Mouse (Mus musculus) neutrophil, adult 65 days (primary cell): ENCODE results near the gene Nlrp1a. TPM values are rescaled to one million over a fixed set of nuclear protein-coding genes. Genes with fewer than 3 reads are reported as not detected.

Experiments
- total RNA-seq: library from RNA; stranded (reverse); gene quantifications from 2 replicates; pipeline ENCODE4 v1.2.4, GENCODE M21; 2023

Nlrp1a gene
- total RNA-seq: 8.0 and 8.7 TPM in 2 replicates

GRCm38 (mm10) chr11:71144661-71145060, at the start of gene Nlrp1a:
Gene Nlrp1a, minus strand, starts transcription at chr11:71144704.

Other genes with a start within 250 kb of the Nlrp1a start
- 45.9 and 64.5 TPM in 2 replicates for gene Nup88, start 174.7 kb downstream of the Nlrp1a start, total RNA-seq
- 17.5 and 26.9 TPM in 2 replicates for gene Rpain, start 174.5 kb downstream of the Nlrp1a start, total RNA-seq
- 27.4 and 30.6 TPM in 2 replicates for gene C1qbp, start 161.7 kb downstream of the Nlrp1a start, total RNA-seq
- 4.6 and 8.7 TPM in 2 replicates for gene Dhx33, start 140.3 kb downstream of the Nlrp1a start, total RNA-seq
- 9.4 and 10.6 TPM in 2 replicates for gene Mis12, start 125.1 kb downstream of the Nlrp1a start, total RNA-seq
- gene Derl2, start 124.9 kb downstream of the Nlrp1a start, total RNA-seq: 25.7 and 29.8 TPM in 2 replicates
- not detected in 2 replicates for gene 6330403K07Rik, start 111.2 kb downstream of the Nlrp1a start, total RNA-seq
- gene Nlrp1b, start 86.0 kb upstream of the Nlrp1a start, total RNA-seq: 5.7 and 7.9 TPM in 2 replicates